Mouse (Mus musculus) neural tube, embryonic 15.5 days (tissue): ENCODE data around the gene Mettl6. TPM values are rescaled to one million over a fixed set of nuclear protein-coding genes. Genes with fewer than 3 reads are reported as not detected.

Experiments used
- ATAC-seq: fragments of 200-750 bp; cut with Nextera tagmentation; 2 replicates; pipeline ENCODE4 v1.8.0; 2017; ENCODE audit warnings: mild to moderate bottlenecking, moderate TSS enrichment, moderate library complexity; ENCODE audit not compliant: low FRiP score
- H3K27ac ChIP-seq: fragments of 300-500 bp; sonication (generic); replicated peaks from 2 replicates; pipeline ENCODE4 v1.5.1; 2015; ENCODE audit warnings: mild to moderate bottlenecking, inconsistent platforms
- H3K27me3 ChIP-seq: fragments of 300-500 bp; sonication (generic); replicated peaks from 2 replicates; pipeline ENCODE4 v1.6.1; 2015; ENCODE audit warnings: inconsistent platforms
- H3K36me3 ChIP-seq: fragments of 300-500 bp; sonication (generic); 2 replicates; pipeline ENCODE4 v1.6.1; 2015; ENCODE audit warnings: inconsistent platforms
- H3K4me1 ChIP-seq: fragments of 300-500 bp; sonication (generic); 2 replicates; pipeline ENCODE4 v1.6.1; 2015; ENCODE audit warnings: inconsistent platforms
- H3K4me2 ChIP-seq: fragments of 300-500 bp; sonication (generic); 2 replicates; pipeline ENCODE4 v1.6.1; 2015; ENCODE audit warnings: inconsistent platforms, mild to moderate bottlenecking, moderate library complexity
- H3K4me3 ChIP-seq: fragments of 300-500 bp; sonication (generic); replicated peaks from 2 replicates; pipeline ENCODE4 v1.5.1; 2015; ENCODE audit warnings: mild to moderate bottlenecking, inconsistent platforms
- H3K9ac ChIP-seq: fragments of 300-500 bp; sonication (generic); replicated peaks from 2 replicates; pipeline ENCODE4 v1.6.1; 2015; ENCODE audit warnings: mild to moderate bottlenecking, inconsistent platforms
- H3K9me3 ChIP-seq: fragments of 300-500 bp; sonication (generic); replicated peaks from 2 replicates; pipeline ENCODE4 v1.6.1; 2016; ENCODE audit warnings: inconsistent platforms
- WGBS: fragments of 180-500 bp; shearing (Covaris S2); methylation state at CpG from one replicate; pipeline ENCODE4 v1.1.7; 2015; ENCODE audit warnings: mixed read lengths; 5-methylcytosine and 5-hydroxymethylcytosine counted together
- polyA plus RNA-seq: library from polyadenylated mRNA; unstranded; fragments of >200 nt; fragmentation: Nextera tagmentation; extraction: Ambion mirVana; gene quantifications from 2 replicates; pipeline ENCODE4 v1.2.1, GENCODE M21; 2015

Gene Mettl6
- polyA plus RNA-seq, 1 experiment from 2014 or later = 40.3 TPM

GRCm38 (mm10) chr14:31439279-31439678, 55.6 kb downstream of the Mettl6 start:
- no peak overlapping the region for H3K9ac ChIP-seq
- H3K4me3 ChIP-seq = no peak overlapping the region
- 85% methylated on average over 11 of the region's 11 CpGs for WGBS
- no peak overlapping the region for H3K4me2 ChIP-seq
- ATAC-seq = no peak
- no peaks in the 10 kb centered on the region for H3K36me3 ChIP-seq
- peaks cover 10% of the 10 kb centered on the region for H3K4me1 ChIP-seq
- H3K9me3 ChIP-seq = no peaks in the 10 kb centered on the region
- no peak overlapping the region for H3K27ac ChIP-seq
- H3K27me3 ChIP-seq = no peaks in the 10 kb centered on the region

- no peak overlapping the region for H3K9ac ChIP-seq
- no peak overlapping the region for H3K4me2 ChIP-seq
- no peak for ATAC-seq
- H3K36me3 ChIP-seq = no peaks in the 10 kb centered on the region
- no peak overlapping the region for H3K4me3 ChIP-seq
- no peaks in the 10 kb centered on the region for H3K27me3 ChIP-seq
- peaks cover 23% of the 10 kb centered on the region for H3K4me1 ChIP-seq
- H3K9me3 ChIP-seq = no peaks in the 10 kb centered on the region
- 74% methylated on average over 8 of the region's 8 CpGs for WGBS
- no peak overlapping the region for H3K27ac ChIP-seq
Observed at GRCm38 (mm10) chr14:31437826-31438529, 56.9 kb downstream of the Mettl6 start.

- no peaks in the 10 kb centered on the region for H3K9me3 ChIP-seq
- ATAC-seq = peak; percentile 94
Observed at GRCm38 (mm10) chr14:31435930-31436693, 58.7 kb downstream of the Mettl6 start, which contains the start of gene Sh3bp5. Sh3bp5 (minus strand) TSS chr14:31436078.

GRCm38 (mm10) chr14:31435018-31435915, 59.6 kb downstream of the Mettl6 start:
- H3K27me3 ChIP-seq = no peaks in the 10 kb centered on the region
- H3K9me3 ChIP-seq = no peaks in the 10 kb centered on the region
- peaks cover 5% of the 10 kb centered on the region; the same call in 1 of the 2 replicates for H3K36me3 ChIP-seq
- H3K4me3 ChIP-seq = peak overlapping the region; percentile 87
- peak overlapping the region; percentile 72 for H3K4me2 ChIP-seq
- H3K4me1 ChIP-seq = peaks cover 44% of the 10 kb centered on the region
- WGBS = under 1% methylated on average over 53 of the region's 53 CpGs
- peak overlapping the region; percentile 97 for H3K27ac ChIP-seq
- peak overlapping the region; percentile 95 for H3K9ac ChIP-seq
- peak; percentile 83 for ATAC-seq

More at GRCm38 (mm10) chr14:31435930-31436693, 58.7 kb downstream of the Mettl6 start, which contains the start of gene Sh3bp5:
- Histone ChIP-seq H3K27ac (peak within 1 kb of the TSS; percentile 97), H3K4me1 (peaks cover 39% of the 10 kb centered on the region), H3K9ac (peak within 1 kb of the TSS; percentile 95), H3K36me3 (no peaks in the 10 kb centered on the region), H3K4me2 (peak within 1 kb of the TSS; percentile 72), H3K27me3 (no peaks in the 10 kb centered on the region), H3K4me3 (peak within 1 kb of the TSS; percentile 87)
- WGBS = 10% methylated on average over 49 of the region's 49 CpGs

- ATAC-seq = no peak
- peaks cover 44% of the 10 kb centered on the region for H3K4me1 ChIP-seq
- 0 out of 2 replicates have a peak overlapping the region, but pooled peaks have one; percentile 95 for H3K9ac ChIP-seq
- H3K27me3 ChIP-seq = no peaks in the 10 kb centered on the region
- peak overlapping the region; percentile 72 for H3K4me2 ChIP-seq
- H3K36me3 ChIP-seq = peaks cover 10% of the 10 kb centered on the region
- peak overlapping the region; percentile 87 for H3K4me3 ChIP-seq
- H3K27ac ChIP-seq = 0 out of 2 replicates have a peak overlapping the region, but pooled peaks have one; percentile 14
- 41% methylated on average over 5 of the region's 5 CpGs for WGBS
- H3K9me3 ChIP-seq = no peaks in the 10 kb centered on the region
Observed at GRCm38 (mm10) chr14:31434426-31434825, 60.4 kb downstream of the Mettl6 start.

GRCm38 (mm10) chr14:31433851-31434360, 60.9 kb downstream of the Mettl6 start:
- H3K27ac ChIP-seq = no peak overlapping the region; the same call in 1 of the 2 replicates
- H3K36me3 ChIP-seq = peaks cover 10% of the 10 kb centered on the region
- peak overlapping the region; percentile 72 for H3K4me2 ChIP-seq
- H3K27me3 ChIP-seq = no peaks in the 10 kb centered on the region
- H3K9ac ChIP-seq = peak overlapping the region; percentile 26; the same call in 1 of the 2 replicates
- peak overlapping the region; percentile 87 for H3K4me3 ChIP-seq
- no peaks in the 10 kb centered on the region for H3K9me3 ChIP-seq
- no peak for ATAC-seq
- peaks cover 47% of the 10 kb centered on the region for H3K4me1 ChIP-seq
- WGBS = 18% methylated on average over 7 of the region's 7 CpGs

GRCm38 (mm10) chr14:31433126-31433525, 61.7 kb downstream of the Mettl6 start:
- H3K27me3 ChIP-seq = no peaks in the 10 kb centered on the region
- H3K36me3 ChIP-seq = peaks cover 16% of the 10 kb centered on the region
- ATAC-seq = no peak
- WGBS = 73% methylated on average over 5 of the region's 5 CpGs
- H3K9ac ChIP-seq = no peak overlapping the region
- no peak overlapping the region for H3K27ac ChIP-seq
- H3K4me2 ChIP-seq = peak overlapping the region; percentile 72
- no peaks in the 10 kb centered on the region for H3K9me3 ChIP-seq
- no peak overlapping the region for H3K4me3 ChIP-seq
- peaks cover 53% of the 10 kb centered on the region for H3K4me1 ChIP-seq

GRCm38 (mm10) chr14:31432424-31432823, 62.4 kb downstream of the Mettl6 start:
- Histone ChIP-seq H3K4me2 (peak overlapping the region; percentile 5; the same call in 1 of the 2 replicates), H3K9me3 (no peaks in the 10 kb centered on the region), H3K9ac (no peak overlapping the region), H3K4me1 (peaks cover 53% of the 10 kb centered on the region), H3K27ac (no peak overlapping the region), H3K4me3 (no peak overlapping the region), H3K27me3 (no peaks in the 10 kb centered on the region), H3K36me3 (peaks cover 23% of the 10 kb centered on the region)
- WGBS = 53% methylated on average over 4 of the region's 4 CpGs
- no peak for ATAC-seq

- Histone ChIP-seq H3K4me2 (no peak overlapping the region), H3K36me3 (peaks cover 28% of the 10 kb centered on the region), H3K4me3 (no peak overlapping the region), H3K27me3 (no peaks in the 10 kb centered on the region), H3K9ac (no peak overlapping the region), H3K9me3 (no peaks in the 10 kb centered on the region), H3K27ac (no peak overlapping the region), H3K4me1 (peaks cover 53% of the 10 kb centered on the region)
- ATAC-seq = no peak
- 92% methylated on average over 3 of the region's 3 CpGs for WGBS
Observed at GRCm38 (mm10) chr14:31431789-31432330, 63.0 kb downstream of the Mettl6 start.

- 54% methylated on average over 5 of the region's 5 CpGs for WGBS
- H3K9me3 ChIP-seq = no peaks in the 10 kb centered on the region
- no peak overlapping the region for H3K9ac ChIP-seq
- H3K4me1 ChIP-seq = peaks cover 43% of the 10 kb centered on the region
- H3K36me3 ChIP-seq = peaks cover 42% of the 10 kb centered on the region
- H3K4me2 ChIP-seq = no peak overlapping the region
- ATAC-seq = no peak
- H3K4me3 ChIP-seq = no peak overlapping the region
- H3K27ac ChIP-seq = no peak overlapping the region
- no peaks in the 10 kb centered on the region for H3K27me3 ChIP-seq
Observed at GRCm38 (mm10) chr14:31429004-31429395, 65.8 kb downstream of the Mettl6 start.
